Mouse (Mus musculus) liver, adult 2 months (tissue): Measurements from ENCODE around the gene Nfkbie. TPM values are rescaled to one million over a fixed set of nuclear protein-coding genes. Genes with fewer than 3 reads are reported as not detected.

ENCODE experiments used
- DNase-seq: peaks from one replicate; pipeline ENCODE4 v3.0.0-alpha.2; 2011; ENCODE audit warnings: low read depth, low spot score; ENCODE audit errors: extremely low read depth
- H3K27ac ChIP-seq: fragments of 200-500 bp; replicated peaks from 2 replicates; pipeline ENCODE4 v1.5.1; 2012; ENCODE audit warnings: low read depth, mild to moderate bottlenecking, control low read depth, inconsistent platforms, low read length; ENCODE audit not compliant: insufficient read depth
- H3K27me3 ChIP-seq: fragments of 200-500 bp; 2 replicates; pipeline ENCODE4 v1.6.1; 2012; ENCODE audit warnings: mild to moderate bottlenecking, moderate library complexity, low read length, inconsistent platforms; ENCODE audit not compliant: control insufficient read depth, insufficient read depth
- H3K36me3 ChIP-seq: fragments of 200-500 bp; 2 replicates; pipeline ENCODE4 v1.6.1; 2012; ENCODE audit warnings: low read length, inconsistent platforms; ENCODE audit not compliant: control insufficient read depth, insufficient read depth
- H3K4me1 ChIP-seq: fragments of 200-500 bp; 2 replicates; pipeline ENCODE4 v1.6.1; 2011; ENCODE audit warnings: low read length; ENCODE audit not compliant: control insufficient read depth, insufficient read depth
- H3K4me3 ChIP-seq: fragments of 200-500 bp; 2 replicates; pipeline ENCODE4 v1.5.1; 2011; ENCODE audit warnings: low read depth, mild to moderate bottlenecking, control low read depth, low read length, moderate library complexity; ENCODE audit not compliant: insufficient read depth
- H3K79me2 ChIP-seq: fragments of 200-500 bp; 2 replicates; pipeline ENCODE4 v1.6.1; 2012; ENCODE audit warnings: inconsistent platforms, mild to moderate bottlenecking, low read length, moderate library complexity; ENCODE audit not compliant: control insufficient read depth, insufficient read depth
- H3K9ac ChIP-seq: fragments of 200-500 bp; 2 replicates; pipeline ENCODE4 v1.6.1; 2012; ENCODE audit warnings: low read depth, mild to moderate bottlenecking, control low read depth, inconsistent platforms, low read length
- CTCF ChIP-seq: fragments of 200-500 bp; IDR thresholded peaks from 2 replicates; pipeline ENCODE4 v1.5.1; 2011; ENCODE audit warnings: low read depth, low read length, control low read depth
- POLR2A ChIP-seq: fragments of 200-500 bp; IDR thresholded peaks from 2 replicates; pipeline ENCODE4 v1.6.1; 2011; ENCODE audit warnings: low read length, control low read depth; ENCODE audit not compliant: insufficient read depth; ENCODE audit errors: extremely low read depth
- WGBS: fragments of 180-500 bp; shearing (Covaris S2); methylation state at CpG from one replicate; pipeline ENCODE4 v1.1.7; 2018; 5-methylcytosine and 5-hydroxymethylcytosine counted together
- polyA plus RNA-seq: library from polyadenylated mRNA; depleted of rRNA; stranded (reverse); fragments of >200 nt; gene quantifications from 2 replicates; pipeline ENCODE4 v1.2.3, GENCODE M21; 2012
- total RNA-seq: library from RNA; depleted of rRNA; stranded (reverse); fragments of >200 nt; gene quantifications from 2 replicates; pipeline ENCODE4 v1.2.3, GENCODE M21; 2014

The Nfkbie gene
- total and polyA plus RNA-seq, 2 experiments = 1.6 to 3.0 TPM

DNA sequence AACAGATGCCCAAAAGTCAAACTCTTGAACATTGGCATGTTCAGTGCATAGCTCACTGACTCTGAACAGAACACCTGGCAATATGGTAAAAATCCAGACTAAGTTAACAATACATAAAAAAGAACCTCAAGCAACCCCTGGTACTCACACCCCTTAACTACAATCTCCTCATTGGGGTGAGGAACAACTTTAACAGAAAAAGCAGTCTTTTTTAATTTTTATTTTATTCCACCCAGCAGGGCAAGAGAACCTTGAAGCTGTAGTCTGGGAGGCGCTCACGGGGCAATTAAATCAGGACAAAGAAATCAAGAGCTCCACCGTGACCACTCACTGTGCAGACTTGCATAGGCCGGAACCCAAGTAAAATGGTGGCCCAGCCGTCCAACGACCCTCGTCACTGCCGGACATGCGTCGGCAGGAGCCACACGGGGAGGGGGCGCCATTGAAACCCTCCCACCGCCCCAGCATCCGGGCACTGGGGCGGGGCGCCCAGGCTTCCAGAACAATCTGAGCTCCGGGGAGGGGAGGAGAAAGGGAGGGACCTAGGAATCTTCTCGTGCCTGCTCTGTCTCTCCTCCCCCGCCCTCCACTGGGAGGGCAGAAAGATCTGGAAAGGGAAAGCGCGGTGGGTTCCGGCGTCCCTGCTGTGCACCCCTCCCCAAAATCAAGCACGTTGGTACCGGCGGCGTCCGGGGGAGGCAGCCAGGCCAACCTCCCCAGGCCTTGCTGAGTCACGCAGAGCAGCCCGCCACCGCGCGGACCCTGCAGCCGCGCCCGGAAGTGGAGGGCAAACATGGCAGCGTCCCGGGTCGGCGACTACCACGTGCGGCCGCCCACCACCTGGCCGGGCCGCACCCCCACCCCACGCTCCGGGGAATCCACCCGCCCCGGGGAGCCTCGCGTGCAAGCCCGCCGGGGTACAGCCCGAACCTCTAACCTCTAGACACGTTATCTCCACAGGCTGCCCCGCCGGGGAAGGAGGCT lies 16.9 kb downstream of the Nfkbie start:
- Histone ChIP-seq H3K36me3 (peaks cover 42% of the 10 kb centered on the region), H3K4me3 (peak overlapping the region; percentile 72), H3K79me2 (peaks cover 8% of the 10 kb centered on the region), H3K9ac (peak overlapping the region; percentile 86), H3K27ac (peak overlapping the region; percentile 82), H3K4me1 (peaks cover 31% of the 10 kb centered on the region), H3K27me3 (no peaks in the 10 kb centered on the region)
- TF ChIP-seq CTCF (no peak), POLR2A (no peak)
- peak; percentile 48 for DNase-seq
- 1% methylated on average over 57 of the region's 57 CpGs for WGBS

DNA sequence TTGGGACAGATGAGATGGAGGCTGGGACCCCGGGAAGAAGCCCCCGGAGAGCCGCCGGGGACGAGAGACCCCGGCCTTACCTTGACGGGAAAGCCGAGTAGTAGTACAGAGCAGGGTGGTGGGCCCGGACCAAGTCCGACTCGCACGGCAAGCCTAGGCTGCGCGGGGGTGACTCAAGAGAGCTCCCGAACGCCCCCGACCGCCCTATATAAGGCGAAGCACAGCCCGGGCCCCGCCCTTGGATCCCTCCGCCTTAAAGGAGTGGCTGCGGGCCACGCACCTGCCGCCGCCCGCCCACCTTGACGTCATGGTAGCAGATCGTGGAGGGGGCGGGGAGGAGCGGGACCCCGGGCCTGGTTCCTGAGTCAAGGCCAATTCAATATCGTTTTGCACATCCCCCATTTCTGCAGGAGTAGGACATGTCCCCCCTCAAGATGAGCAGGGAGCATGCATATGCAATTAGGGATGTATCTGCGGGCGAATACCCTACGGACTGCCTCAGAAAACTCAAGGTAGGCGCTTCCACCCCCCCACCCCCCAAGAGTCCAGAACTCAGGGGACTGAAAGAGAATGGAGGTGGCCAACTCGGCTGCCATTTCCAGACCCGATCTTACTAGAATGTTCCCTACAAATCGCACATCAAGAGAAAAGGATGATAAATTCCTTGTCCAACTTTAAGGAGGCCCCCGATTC lies 17.7 kb downstream of the Nfkbie start, which contains the start of gene Hsp90ab1:
Gene Hsp90ab1 (minus strand): TSS at position 185 of the 693 bp plus-strand sequence.
- Histone ChIP-seq H3K4me3 (peak within 1 kb of the TSS; percentile 72), H3K36me3 (peaks cover 35% of the 10 kb centered on the region), H3K27me3 (no peaks in the 10 kb centered on the region), H3K27ac (peak within 1 kb of the TSS; percentile 99), H3K9ac (peak within 1 kb of the TSS; percentile 95), H3K79me2 (peaks cover 8% of the 10 kb centered on the region), H3K4me1 (peaks cover 27% of the 10 kb centered on the region)
- peak; percentile 84 for DNase-seq
- TF ChIP-seq CTCF (no peak), POLR2A (peak; percentile 99)
- under 1% methylated on average over 41 of the region's 41 CpGs for WGBS

GRCm38 (mm10) chr17:45573780-45574123 lies 18.2 kb downstream of the Nfkbie start:
- Histone ChIP-seq H3K27ac (peak overlapping the region; percentile 99), H3K27me3 (no peaks in the 10 kb centered on the region), H3K79me2 (peaks cover 8% of the 10 kb centered on the region), H3K9ac (peak overlapping the region; percentile 95), H3K4me1 (peaks cover 27% of the 10 kb centered on the region), H3K4me3 (peak overlapping the region; percentile 72), H3K36me3 (peaks cover 30% of the 10 kb centered on the region)
- WGBS = under 1% methylated on average over 17 of the region's 18 CpGs
- DNase-seq = peak; percentile 85
- TF ChIP-seq POLR2A (0 out of 2 replicates have a peak, but pooled peaks have one; percentile 38), CTCF (no peak)

DNA sequence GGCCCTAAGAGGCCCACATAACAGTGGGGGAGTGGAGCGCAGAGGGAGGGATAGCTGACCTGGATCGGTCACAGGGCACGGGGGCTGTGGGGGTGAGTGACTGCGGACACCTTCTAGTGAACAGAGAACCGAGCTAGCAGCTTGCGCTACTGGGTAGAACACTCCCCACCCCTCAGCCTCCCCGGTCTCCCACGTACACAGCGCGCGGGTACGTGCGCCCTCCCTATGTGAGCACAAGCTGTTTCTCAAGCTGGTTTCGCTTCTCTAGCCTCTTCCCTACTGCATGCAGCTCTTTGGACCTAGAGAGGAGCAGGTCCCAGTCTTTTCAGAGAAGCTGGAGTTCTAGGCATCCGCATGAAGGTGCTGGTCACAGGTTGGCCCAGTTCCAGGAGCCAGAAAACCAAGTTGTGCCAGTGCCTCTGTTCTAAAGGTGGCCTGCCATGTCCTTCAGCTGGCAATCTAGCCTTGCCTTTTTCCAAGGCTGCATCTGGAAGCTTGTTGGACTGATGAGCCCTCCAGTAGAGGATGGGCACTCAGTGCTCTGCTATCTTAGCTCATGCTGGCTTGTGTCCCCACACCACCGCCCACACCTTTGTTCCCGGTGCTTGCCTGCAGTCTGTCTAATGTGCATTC lies 18.7 kb downstream of the Nfkbie start:
- peak; percentile 79 for DNase-seq
- Histone ChIP-seq H3K79me2 (peaks cover 8% of the 10 kb centered on the region), H3K36me3 (peaks cover 25% of the 10 kb centered on the region), H3K4me1 (peaks cover 23% of the 10 kb centered on the region), H3K27ac (peak overlapping the region; percentile 99), H3K9ac (peak overlapping the region; percentile 95), H3K27me3 (no peaks in the 10 kb centered on the region), H3K4me3 (peak overlapping the region; percentile 72)
- WGBS = 2% methylated on average over 17 of the region's 17 CpGs
- no peak for TF ChIP-seq CTCF
- TF ChIP-seq POLR2A = 0 out of 2 replicates have a peak, but pooled peaks have one; percentile 12

- Histone ChIP-seq H3K79me2 (peaks cover 8% of the 10 kb centered on the region), H3K9ac (no peak overlapping the region), H3K27ac (peak overlapping the region; percentile 99), H3K27me3 (no peaks in the 10 kb centered on the region), H3K4me1 (peaks cover 17% of the 10 kb centered on the region), H3K36me3 (peaks cover 14% of the 10 kb centered on the region), H3K4me3 (no peak overlapping the region)
- TF ChIP-seq POLR2A = no peak
- TF ChIP-seq CTCF = no peak
- 91% methylated on average over 8 of the region's 8 CpGs for WGBS
- no peak for DNase-seq
Observed at GRCm38 (mm10) chr17:45575123-45575897, 19.8 kb downstream of the Nfkbie start.
